ENCODE assay signal across 20 mouse cellular contexts in genomic region chr7:137138101-137138500, GRCm38 (mm10).
"Had no signal": no experiment of that assay in that cellular context is flagged by ENCODE, and none has a peak within 500 bp of the region (broad histone marks: within the 10 kb centered on the region; RNA-seq: fewer than 3 reads in every experiment).

No protein-coding gene starts in this region.

- H3K27ac ChIP-seq: midbrain, embryonic 10.5 days; midbrain, embryonic 12.5 days; neural tube, embryonic 13.5 days; neural tube, embryonic 15.5 days; stomach, embryonic 15.5 days; stomach, postnatal 0 days had no signal

- H3K27me3 ChIP-seq: midbrain, embryonic 12.5 days; neural tube, embryonic 13.5 days; neural tube, embryonic 15.5 days; stomach, embryonic 15.5 days had no signal

- H3K9ac ChIP-seq: lung, embryonic 14.5 days; midbrain, embryonic 12.5 days; neural tube, embryonic 13.5 days; neural tube, embryonic 15.5 days; stomach, embryonic 15.5 days had no signal

- DNase-seq: lung, adult 18-20 months; lung, embryonic 14.5 days; lung, postnatal 10 days; lung, postnatal 4 days; midbrain, embryonic 14.5 days; retina, postnatal 1 day; right cerebral cortex, adult 18-20 months; right cerebral cortex, postnatal 25 days; right cerebral cortex, postnatal 4 days; spleen, adult 18-20 months; thymus, adult 2 months; thymus, postnatal 36 days had no signal

- ATAC-seq: midbrain, embryonic 16.5 days had no signal

- H3K9me3 ChIP-seq: midbrain, embryonic 10.5 days; neural tube, embryonic 13.5 days; neural tube, embryonic 15.5 days; stomach, embryonic 15.5 days had no signal

- H3K4me3 ChIP-seq: midbrain, embryonic 10.5 days; midbrain, embryonic 12.5 days; myocyte; neural tube, embryonic 13.5 days; neural tube, embryonic 15.5 days; stomach, embryonic 15.5 days had no signal

- H3K4me1 ChIP-seq: midbrain, embryonic 12.5 days; neural tube, embryonic 15.5 days; stomach, embryonic 15.5 days had no signal

- H3K36me3 ChIP-seq: midbrain, embryonic 10.5 days; midbrain, embryonic 12.5 days; neural tube, embryonic 13.5 days; neural tube, embryonic 15.5 days; stomach, embryonic 15.5 days had no signal

- H3K4me2 ChIP-seq: lung, embryonic 14.5 days; midbrain, embryonic 12.5 days; neural tube, embryonic 13.5 days; neural tube, embryonic 15.5 days; stomach, embryonic 15.5 days had no signal
